Mouse (Mus musculus) heart, adult 2 months (tissue): ENCODE data around the gene Patj. TPM values are rescaled to one million over a fixed set of nuclear protein-coding genes. Genes with fewer than 3 reads are reported as not detected.

Experiments used
- DNase-seq, 2 experiments: peaks; one replicate each; pipeline ENCODE4 v3.0.0; 2021
- H3K27ac ChIP-seq: fragments of 200-600 bp; 2 replicates; pipeline ENCODE4 v1.8.1; 2022
- H3K27me3 ChIP-seq: fragments of 200-500 bp; 2 replicates; pipeline ENCODE4 v1.6.1; 2012; ENCODE audit warnings: mild to moderate bottlenecking, low read length, inconsistent platforms, mixed read lengths; ENCODE audit not compliant: control insufficient read depth, insufficient read depth
- H3K36me3 ChIP-seq: fragments of 200-500 bp; 2 replicates; pipeline ENCODE4 v1.6.1; 2012; ENCODE audit warnings: low read length, inconsistent platforms; ENCODE audit not compliant: control insufficient read depth, insufficient read depth
- H3K4me1 ChIP-seq: fragments of 200-500 bp; 2 replicates; pipeline ENCODE4 v1.6.1; 2011; ENCODE audit warnings: low read length; ENCODE audit not compliant: control insufficient read depth, insufficient read depth
- H3K4me3 ChIP-seq: fragments of 200-600 bp; 2 replicates; pipeline ENCODE4 v1.8.1; 2022
- H3K79me2 ChIP-seq: fragments of 200-500 bp; replicated peaks from 2 replicates; pipeline ENCODE4 v1.6.1; 2012; ENCODE audit warnings: mild to moderate bottlenecking, inconsistent platforms, low read length, moderate library complexity, mixed read lengths; ENCODE audit not compliant: control insufficient read depth, insufficient read depth
- H3K9ac ChIP-seq: fragments of 200-500 bp; 2 replicates; pipeline ENCODE4 v1.6.1; 2012; ENCODE audit warnings: low read depth, mild to moderate bottlenecking, control low read depth, inconsistent platforms, low read length, mixed read lengths
- CTCF ChIP-seq: fragments of 200-600 bp; IDR thresholded peaks from 2 replicates; pipeline ENCODE4 v1.8.1; 2022; ENCODE audit warnings: antibody characterized with exemption, mild to moderate bottlenecking, moderate library complexity
- EP300 ChIP-seq: fragments of 200-500 bp; IDR thresholded peaks from 2 replicates; pipeline ENCODE4 v1.6.1; 2011; ENCODE audit warnings: low read depth, low read length, control low read depth; ENCODE audit not compliant: insufficient read depth
- POLR2A ChIP-seq: fragments of 200-500 bp; IDR thresholded peaks from 2 replicates; pipeline ENCODE4 v1.6.1; 2011; ENCODE audit warnings: mild to moderate bottlenecking, low read depth, low read length, control low read depth; ENCODE audit not compliant: insufficient read depth
- WGBS: fragments of 180-500 bp; shearing (Covaris S2); methylation state at CpG from one replicate; pipeline ENCODE4 v1.1.7; 2018; 5-methylcytosine and 5-hydroxymethylcytosine counted together
- intact Hi-C: fragments of 180-260 bp; cut with DNase I; formaldehyde crosslinking; loops from one replicate; pipeline ENCODE4 v1.15.1; 2025
- polyA plus RNA-seq: library from polyadenylated mRNA; depleted of rRNA; stranded (reverse); fragments of >200 nt; gene quantifications from 2 replicates; pipeline ENCODE4 v1.2.3, GENCODE M21; 2012
- total RNA-seq, 2 experiments: library from RNA; stranded (reverse); gene quantifications; 2 replicates each; pipeline ENCODE4 v1.2.3; 2021

The Patj gene
- total and polyA plus RNA-seq, 3 experiments = 6.1 to 14.5 (median 13.8) TPM

GRCm38 (mm10) chr4:98535446-98535845 lies 139.9 kb downstream of the Patj start:
- Histone ChIP-seq H3K27me3 (no peaks in the 10 kb centered on the region), H3K36me3 (no peaks in the 10 kb centered on the region), H3K4me3 (no peak overlapping the region), H3K9ac (no peak overlapping the region), H3K79me2 (no peaks in the 10 kb centered on the region), H3K4me1 (no peaks in the 10 kb centered on the region), H3K27ac (no peak overlapping the region)
- intact Hi-C loops = no loop called here
- TF ChIP-seq POLR2A (no peak), EP300 (no peak), CTCF (no peak)
- 80% methylated on average over 3 of the region's 3 CpGs for WGBS
- DNase-seq = no peak

- H3K4me3 ChIP-seq = no peak overlapping the region
- WGBS = 95% methylated on average over 2 of the region's 2 CpGs
- H3K4me1 ChIP-seq = no peaks in the 10 kb centered on the region
- H3K27ac ChIP-seq = no peak overlapping the region
- no peak for DNase-seq
- H3K79me2 ChIP-seq = no peaks in the 10 kb centered on the region
- H3K9ac ChIP-seq = no peak overlapping the region
- no peaks in the 10 kb centered on the region for H3K36me3 ChIP-seq
- H3K27me3 ChIP-seq = no peaks in the 10 kb centered on the region
- TF ChIP-seq CTCF (no peak), EP300 (no peak), POLR2A (no peak)
- intact Hi-C loops = no loop called here
Measured at GRCm38 (mm10) chr4:98541591-98541990, 146.0 kb downstream of the Patj start.

GRCm38 (mm10) chr4:98543001-98543400 lies 147.4 kb downstream of the Patj start:
- Histone ChIP-seq H3K36me3 (no peaks in the 10 kb centered on the region), H3K27me3 (no peaks in the 10 kb centered on the region), H3K4me1 (no peaks in the 10 kb centered on the region), H3K4me3 (no peak overlapping the region), H3K9ac (no peak overlapping the region), H3K27ac (no peak overlapping the region), H3K79me2 (no peaks in the 10 kb centered on the region)
- TF ChIP-seq CTCF = no peak
- DNase-seq = no peak
- intact Hi-C loops = no loop called here
- WGBS = 63% methylated on average over 3 of the region's 3 CpGs

- TF ChIP-seq EP300 = 0 out of 2 replicates have a peak, but pooled peaks have one; percentile 39
- no peak for TF ChIP-seq POLR2A
- peak; percentile 77 for TF ChIP-seq CTCF
- no peak overlapping the region for H3K4me3 ChIP-seq
- intact Hi-C loops = loop anchor here (1.0 to 5.0 kb wide), 2 partner anchors 67 to 157 kb away; no protein-coding TSS in a partner anchor
- no peaks in the 10 kb centered on the region for H3K4me1 ChIP-seq
- H3K36me3 ChIP-seq = no peaks in the 10 kb centered on the region
- H3K27ac ChIP-seq = no peak overlapping the region
- no peaks in the 10 kb centered on the region for H3K27me3 ChIP-seq
- H3K9ac ChIP-seq = no peak overlapping the region
- 28% methylated on average over 1 of the region's 1 CpGs for WGBS
- DNase-seq = no peak
- H3K79me2 ChIP-seq = no peaks in the 10 kb centered on the region
Measured at GRCm38 (mm10) chr4:98545376-98545775, 149.8 kb downstream of the Patj start.

GRCm38 (mm10) chr4:98546456-98547176 lies 151.0 kb downstream of the Patj start:
- Histone ChIP-seq H3K4me1 (no peaks in the 10 kb centered on the region), H3K36me3 (no peaks in the 10 kb centered on the region), H3K27me3 (no peaks in the 10 kb centered on the region), H3K27ac (no peak overlapping the region), H3K4me3 (no peak overlapping the region), H3K9ac (no peak overlapping the region), H3K79me2 (no peaks in the 10 kb centered on the region)
- no peak for TF ChIP-seq POLR2A
- no peak for TF ChIP-seq CTCF
- no peak for TF ChIP-seq EP300
- no peak for DNase-seq
- intact Hi-C loops = loop anchor here (5.0 kb wide), 1 partner anchor 66 kb away; no protein-coding TSS in a partner anchor
- WGBS = 69% methylated on average over 12 of the region's 12 CpGs

- Histone ChIP-seq H3K9ac (no peak overlapping the region), H3K4me1 (no peaks in the 10 kb centered on the region), H3K27me3 (no peaks in the 10 kb centered on the region), H3K79me2 (no peaks in the 10 kb centered on the region), H3K27ac (no peak overlapping the region), H3K4me3 (no peak overlapping the region), H3K36me3 (no peaks in the 10 kb centered on the region)
- TF ChIP-seq POLR2A = no peak
- TF ChIP-seq EP300 = no peak
- no peak for TF ChIP-seq CTCF
- 86% methylated on average over 7 of the region's 7 CpGs for WGBS
- no peak for DNase-seq
- intact Hi-C loops = loop anchor here (5.0 kb wide), 1 partner anchor 63 kb away; no protein-coding TSS in a partner anchor
Measured at GRCm38 (mm10) chr4:98549491-98549890, 153.9 kb downstream of the Patj start.
